9 mouse cellular contexts compared by ENCODE assay signal in the genomic region with DNA sequence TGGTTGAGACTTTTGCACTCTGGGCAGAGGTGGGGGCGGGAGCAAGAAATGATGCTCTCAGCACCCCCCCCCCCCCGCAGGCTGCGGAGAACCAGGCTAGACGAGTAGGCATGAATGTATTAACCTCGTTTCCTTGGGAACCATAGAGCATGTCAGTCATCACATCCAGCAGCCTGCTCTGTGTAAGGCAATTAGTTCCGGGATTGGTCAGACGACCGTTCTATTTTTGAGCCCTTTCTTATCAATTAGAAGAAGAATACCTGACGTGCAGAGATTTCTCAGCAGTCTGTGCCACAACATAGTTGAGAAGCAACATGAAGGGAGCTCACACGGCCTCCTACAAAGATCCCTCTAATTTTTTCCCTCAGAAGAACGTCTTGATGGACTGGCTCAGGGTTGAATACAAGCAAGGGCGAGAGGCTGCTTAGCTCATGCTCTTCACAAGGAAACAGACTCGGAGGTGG. TPM values are rescaled to one million over a fixed set of nuclear protein-coding genes. Genes with fewer than 3 reads are reported as not detected.
A peak's percentile ranks its signal among the peaks of the same experiment; 100 is the strongest.
DNase-seq lines count a peak whose midpoint lies in the region; ATAC-seq lines count a peak whose summit lies in the region.
"Had no signal": no experiment of that assay in that cellular context is flagged by ENCODE, and none has a peak within 500 bp of the region (broad histone marks: within the 10 kb centered on the region; RNA-seq: fewer than 3 reads in every experiment).

No protein-coding gene starts in this region.

- H3K4me2 ChIP-seq in hindbrain, embryonic 14.5 days (replicated peaks) = peak overlapping the region; percentile 40
- H3K4me2 ChIP-seq in midbrain, embryonic 13.5 days (replicated peaks) = peak overlapping the region; percentile 48

- WGBS in heart, embryonic 10.5 days = 31% methylated on average over 13 of the region's 13 CpGs
- WGBS in hindbrain, embryonic 14.5 days = 15% methylated on average over 13 of the region's 13 CpGs
- 9% methylated on average over 13 of the region's 13 CpGs for WGBS in midbrain, embryonic 13.5 days

- H3K4me1 ChIP-seq in heart, embryonic 10.5 days = peaks cover 16% of the 10 kb centered on the region; the same call in 1 of the 2 replicates
- H3K4me1 ChIP-seq in hindbrain, embryonic 14.5 days (replicated peaks; ENCODE audit: control insufficient read depth, insufficient read depth, low read length) = 0 out of 2 replicates have a peak, but pooled peaks cover 14% of the 10 kb centered on the region
- H3K4me1 ChIP-seq in midbrain, embryonic 13.5 days (replicated peaks) = peaks cover 18% of the 10 kb centered on the region

- no peaks in the 10 kb centered on the region for H3K36me3 ChIP-seq in heart, embryonic 10.5 days
- H3K36me3 ChIP-seq in hindbrain, embryonic 14.5 days (replicated peaks; ENCODE audit: control insufficient read depth, insufficient read depth) = no peaks in the 10 kb centered on the region
- H3K36me3 ChIP-seq in midbrain, embryonic 13.5 days = 0 out of 2 replicates have a peak, but pooled peaks cover 3% of the 10 kb centered on the region

- H3K27me3 ChIP-seq in heart, embryonic 10.5 days (ENCODE audit: insufficient read depth, poor library complexity, severe bottlenecking) = no peaks in the 10 kb centered on the region
- no peaks in the 10 kb centered on the region for H3K27me3 ChIP-seq in hindbrain, embryonic 14.5 days (ENCODE audit: control insufficient read depth, insufficient read depth, low read length)
- peaks cover 14% of the 10 kb centered on the region; the same call in 1 of the 2 replicates for H3K27me3 ChIP-seq in midbrain, embryonic 13.5 days

- peak overlapping the region; percentile 40 for H3K4me3 ChIP-seq in heart, embryonic 10.5 days
- H3K4me3 ChIP-seq in hindbrain, embryonic 14.5 days (replicated peaks; ENCODE audit: low read length) = peak overlapping the region; percentile 7
- peak overlapping the region; percentile 30 for H3K4me3 ChIP-seq in midbrain, embryonic 13.5 days (replicated peaks)

- peak; percentile 93 for ATAC-seq in hindbrain, embryonic 14.5 days (ENCODE audit: low FRiP score)
- peak; percentile 99 for ATAC-seq in midbrain, embryonic 13.5 days

- H3K9ac ChIP-seq in hindbrain, embryonic 14.5 days = peak overlapping the region; percentile 14; the same call in 1 of the 2 replicates
- H3K9ac ChIP-seq in midbrain, embryonic 13.5 days (replicated peaks) = 0 out of 2 replicates have a peak overlapping the region, but pooled peaks have one; percentile 30

- no peaks in the 10 kb centered on the region for H3K9me3 ChIP-seq in heart, embryonic 10.5 days
- no peaks in the 10 kb centered on the region for H3K9me3 ChIP-seq in hindbrain, embryonic 14.5 days (ENCODE audit: control insufficient read depth, low read length)
- peaks cover 3% of the 10 kb centered on the region; the same call in 1 of the 2 replicates for H3K9me3 ChIP-seq in midbrain, embryonic 13.5 days

- H3K27ac ChIP-seq in heart, embryonic 10.5 days = peak overlapping the region; percentile 76
- H3K27ac ChIP-seq in hindbrain, embryonic 14.5 days = peak overlapping the region; percentile 70
- H3K27ac ChIP-seq in midbrain, embryonic 13.5 days = peak overlapping the region; percentile 85

- peak; percentile 84 for DNase-seq in heart, embryonic 10.5 days (ENCODE audit: low spot score)
- DNase-seq in heart, adult 8-10 months (ENCODE audit: low spot score) = no peak
- peak; percentile 27 for DNase-seq in embryo, embryonic 9.5 days (ENCODE audit: extremely low spot score)
- peak; percentile 53 for DNase-seq in hindbrain, embryonic 14.5 days (ENCODE audit: low spot score)
- DNase-seq in adrenal gland, adult 18-20 months (ENCODE audit: low spot score in 2 of 2) = no peak
- DNase-seq in adrenal gland, adult (ENCODE audit: inconsistent age in 2 of 2, low spot score in 1 of 2) = no peak
- no peak for DNase-seq in lung, postnatal 4 days

RNA-seq across cellular contexts. Expression of a gene that starts 53.4 kb away (rescaled TPM):
- 3.1 and 4.9 TPM in 2 replicates for polyA plus RNA-seq in heart, embryonic 10.5 days (2016; fragmentation: Nextera tagmentation; extraction: Ambion mirVana)
- total RNA-seq in heart, adult 8-10 months (2022) = under 1 TPM; 0.12 to 0.60 (median 0.20) TPM
- polyA plus RNA-seq in hindbrain, embryonic 14.5 days (2014; fragmentation: Nextera tagmentation; extraction: Ambion mirVana) = 11.5 and 12.5 TPM in 2 replicates
- 17.3 and 19.7 TPM in 2 replicates for polyA plus RNA-seq in midbrain, embryonic 13.5 days (2015; fragmentation: Nextera tagmentation; extraction: Ambion mirVana)
- total RNA-seq in adrenal gland, adult 18-20 months (2021) = 1 to 10 TPM; 1.7 to 4.3 TPM
- polyA plus RNA-seq: C2C12 had no signal

Comparison
In these comparisons a context has a peak if more than half of its experiments do, and no peak if none do; other contexts are left out.
1. DNase-seq: peak in heart, embryonic 10.5 days (single experiment), embryo, embryonic 9.5 days (single experiment) and hindbrain, embryonic 14.5 days (single experiment); none in heart, adult 8-10 months (single experiment), adrenal gland, adult 18-20 months (0 of 2), adrenal gland, adult (0 of 2) and lung, postnatal 4 days (0 of 2).
2. Peak in every context shown above with its lines, with median percentiles within 50 percentile points of each other: H3K27ac ChIP-seq and H3K4me3 ChIP-seq.